Mouse (Mus musculus) ovary, postnatal 14 days (tissue): ENCODE results near the gene Nos3.
A peak's percentile ranks its signal among the peaks of the same experiment; 100 is the strongest.

Experiments
- DNase-seq: peaks from one replicate; pipeline ENCODE4 v3.0.0; 2022; ENCODE audit warnings: low spot score

The Nos3 gene

GRCm38 (mm10) chr5:24364508-24364907, at the start of gene Nos3:
Gene Nos3 (plus strand): TSS chr5:24364810.
- no peak for DNase-seq

DNA sequence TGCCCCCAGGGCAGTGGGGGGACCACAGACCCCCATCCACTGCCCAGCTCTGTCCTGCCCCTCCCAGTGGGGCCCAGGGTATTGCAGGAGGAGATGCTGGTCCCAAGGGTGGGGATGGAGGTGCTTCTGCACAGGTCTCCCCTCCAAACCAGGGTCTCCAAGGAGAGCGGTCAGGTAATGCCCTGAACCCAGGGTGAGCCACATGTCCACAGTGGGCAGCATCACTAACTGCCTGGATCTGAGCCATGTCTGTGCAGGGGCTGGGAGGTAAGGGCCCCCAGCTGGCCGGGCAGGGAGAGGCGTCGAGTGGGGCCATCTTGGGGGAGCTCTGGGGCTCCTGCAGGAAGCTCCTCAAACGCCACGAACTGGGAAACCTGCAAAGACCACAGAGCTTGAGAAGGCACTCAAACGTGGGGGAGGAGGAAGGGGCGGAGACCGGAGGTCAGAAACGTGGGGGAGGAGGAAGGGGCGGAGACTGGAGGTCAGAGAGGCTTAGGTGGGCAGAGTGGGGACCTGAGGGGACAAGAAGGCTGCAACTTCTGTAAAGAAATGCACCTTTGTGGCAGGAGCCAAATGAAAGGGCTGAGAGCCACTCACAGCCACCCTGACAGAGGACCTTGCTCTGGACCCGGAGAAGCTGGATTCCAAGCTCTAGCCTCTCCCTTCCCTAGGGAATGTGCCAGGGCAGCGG, 44.7 kb upstream of the Nos3 start:
- no peak for DNase-seq

DNA sequence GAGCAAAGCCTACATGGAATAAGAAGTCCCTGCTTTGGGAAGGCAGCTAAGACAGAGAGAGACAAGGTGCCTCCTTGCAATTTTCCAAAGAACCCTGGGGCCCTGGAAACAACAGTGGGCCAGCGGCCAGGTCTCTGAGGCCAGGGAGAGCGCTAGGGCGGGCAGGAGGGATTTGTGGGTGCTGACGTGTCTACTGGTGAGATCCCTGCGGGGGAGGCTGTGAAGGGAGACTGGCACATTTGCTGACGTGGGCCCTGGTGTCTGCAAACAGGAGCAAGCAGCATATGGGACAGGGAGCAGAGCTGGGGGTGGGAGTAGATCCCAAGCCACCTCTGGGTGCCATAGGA, 44.2 kb upstream of the Nos3 start:
- DNase-seq, result no peak

DNA sequence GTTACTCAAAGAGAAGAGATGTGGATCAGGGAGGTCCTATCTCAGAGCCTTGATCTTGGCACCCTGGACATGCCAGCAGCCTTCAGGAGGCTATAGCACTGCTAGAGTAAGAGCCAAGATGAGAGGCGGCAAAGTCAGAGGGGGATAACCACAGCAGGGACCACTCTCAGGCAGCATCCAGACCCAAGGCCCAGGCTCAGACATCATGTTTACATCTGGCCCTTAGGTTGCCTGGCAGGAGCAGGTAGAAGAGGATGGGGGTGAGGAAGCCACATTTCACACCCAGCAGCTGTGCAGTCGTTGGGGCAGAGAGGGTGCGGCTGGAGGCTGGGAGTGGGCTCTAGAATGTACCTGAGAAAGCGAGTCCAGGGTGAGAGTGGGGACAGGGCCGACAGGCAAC, 43.7 kb upstream of the Nos3 start:
- no peak for DNase-seq

DNA sequence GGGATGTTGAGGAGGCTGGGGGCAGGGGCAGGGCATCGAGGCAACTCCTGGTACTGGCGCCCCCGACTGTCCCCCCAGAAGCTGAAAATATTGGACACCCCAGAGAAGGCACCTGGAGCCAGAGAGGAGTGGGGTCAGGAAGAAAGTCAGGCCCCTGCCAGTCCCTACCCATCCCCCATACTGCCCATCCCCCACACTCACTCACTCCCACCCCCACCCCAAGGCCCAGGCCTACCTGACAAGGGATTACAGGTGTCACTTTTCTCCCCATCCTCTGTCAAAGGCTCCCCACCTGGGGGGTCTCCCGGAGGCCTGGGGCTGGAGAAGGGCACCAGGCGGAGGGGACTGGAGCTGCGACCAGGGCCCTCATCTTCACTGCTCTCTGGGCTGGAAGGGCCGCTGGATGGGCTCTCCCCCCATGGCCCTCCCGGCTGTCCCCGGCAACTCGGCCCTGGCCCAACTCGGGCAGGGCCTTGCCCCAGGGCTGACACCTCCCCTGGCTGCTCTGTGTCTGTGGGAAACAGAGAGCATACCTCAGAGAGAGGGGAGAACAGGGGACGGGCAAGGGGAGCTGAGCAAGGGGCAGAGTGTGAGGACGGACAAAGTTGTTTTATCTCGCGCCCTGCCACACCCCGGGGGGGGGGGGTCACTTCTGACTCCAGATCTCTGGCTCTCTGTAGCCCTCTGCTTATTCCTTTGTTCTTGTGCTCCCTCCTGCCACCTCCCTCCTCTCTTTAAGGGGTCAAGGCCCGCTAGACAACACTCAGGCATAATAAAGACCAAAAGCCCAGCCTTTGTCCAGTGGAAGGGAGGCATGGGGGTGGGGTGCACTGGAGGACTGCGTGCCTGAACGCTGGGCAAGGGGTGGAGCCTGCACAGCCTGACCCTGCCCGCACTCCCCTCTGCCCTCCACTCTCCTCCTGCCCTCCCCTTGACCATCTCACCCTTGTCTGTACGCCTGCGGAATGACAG, 42.6 kb upstream of the Nos3 start:
- DNase-seq, result no peak

- DNase-seq, result no peak
Measured at GRCm38 (mm10) chr5:24325251-24325650, 39.4 kb upstream of the Nos3 start.

DNA sequence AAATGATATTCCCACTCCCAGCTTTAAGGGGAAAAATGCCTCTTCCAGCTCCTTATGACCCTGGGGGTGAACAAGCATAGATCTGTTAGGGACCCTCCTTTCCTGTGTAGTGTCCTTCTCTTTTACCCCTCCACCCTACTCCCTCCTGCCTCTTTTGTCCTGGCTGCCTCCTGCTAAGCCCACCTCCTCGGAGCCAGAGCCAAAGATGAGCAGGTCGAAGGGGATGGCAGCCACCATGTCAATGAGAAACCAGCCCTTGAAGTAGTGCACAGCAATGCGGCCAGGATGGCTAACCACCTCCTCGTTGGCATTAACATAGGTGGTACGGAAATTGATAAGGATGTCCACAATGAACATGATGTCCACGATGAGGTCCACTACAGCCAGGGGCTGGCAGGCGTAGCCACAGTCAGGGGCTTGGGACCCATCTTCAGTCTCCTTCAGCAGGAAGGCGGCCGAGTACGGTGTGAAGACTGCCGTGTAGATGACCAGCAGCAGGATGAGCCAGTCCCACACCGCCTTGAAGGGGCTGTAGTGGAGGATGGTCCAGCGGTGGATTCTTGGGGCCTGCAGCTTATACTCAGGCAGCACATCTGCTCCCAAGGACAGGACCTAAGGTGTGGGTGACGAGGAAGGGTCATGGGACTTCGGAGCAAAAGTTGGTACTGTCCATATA, 38.3 kb upstream of the Nos3 start:
- no peak for DNase-seq

DNA sequence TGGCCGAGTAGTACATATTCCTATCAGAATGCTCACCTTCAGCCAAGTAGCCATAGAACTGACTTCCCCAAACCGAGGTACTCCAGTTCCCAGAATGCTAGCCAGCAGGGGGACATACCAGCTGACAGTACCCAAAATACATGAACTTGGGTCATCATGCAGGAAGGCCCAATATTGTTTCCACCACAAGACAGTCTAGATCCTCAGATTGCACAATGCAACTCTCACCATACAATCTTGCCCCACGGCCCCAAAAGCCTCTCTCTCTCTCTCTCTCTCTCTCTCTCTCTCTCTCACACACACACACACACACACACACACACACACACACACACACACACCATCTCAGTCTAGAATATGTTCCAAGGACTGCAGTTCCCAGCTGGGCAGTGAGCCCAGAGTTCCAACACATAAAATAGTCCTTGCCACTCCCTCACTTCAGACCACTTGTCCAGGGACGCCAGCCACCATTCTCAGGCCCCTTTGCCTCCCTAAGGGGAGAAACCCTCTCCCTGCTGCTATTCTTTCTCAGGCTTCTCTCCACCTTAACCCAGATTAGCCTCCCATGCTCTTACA, 37.7 kb upstream of the Nos3 start:
- no peak for DNase-seq

- DNase-seq, result no peak
Measured at GRCm38 (mm10) chr5:24328813-24329211, 35.8 kb upstream of the Nos3 start.

DNA sequence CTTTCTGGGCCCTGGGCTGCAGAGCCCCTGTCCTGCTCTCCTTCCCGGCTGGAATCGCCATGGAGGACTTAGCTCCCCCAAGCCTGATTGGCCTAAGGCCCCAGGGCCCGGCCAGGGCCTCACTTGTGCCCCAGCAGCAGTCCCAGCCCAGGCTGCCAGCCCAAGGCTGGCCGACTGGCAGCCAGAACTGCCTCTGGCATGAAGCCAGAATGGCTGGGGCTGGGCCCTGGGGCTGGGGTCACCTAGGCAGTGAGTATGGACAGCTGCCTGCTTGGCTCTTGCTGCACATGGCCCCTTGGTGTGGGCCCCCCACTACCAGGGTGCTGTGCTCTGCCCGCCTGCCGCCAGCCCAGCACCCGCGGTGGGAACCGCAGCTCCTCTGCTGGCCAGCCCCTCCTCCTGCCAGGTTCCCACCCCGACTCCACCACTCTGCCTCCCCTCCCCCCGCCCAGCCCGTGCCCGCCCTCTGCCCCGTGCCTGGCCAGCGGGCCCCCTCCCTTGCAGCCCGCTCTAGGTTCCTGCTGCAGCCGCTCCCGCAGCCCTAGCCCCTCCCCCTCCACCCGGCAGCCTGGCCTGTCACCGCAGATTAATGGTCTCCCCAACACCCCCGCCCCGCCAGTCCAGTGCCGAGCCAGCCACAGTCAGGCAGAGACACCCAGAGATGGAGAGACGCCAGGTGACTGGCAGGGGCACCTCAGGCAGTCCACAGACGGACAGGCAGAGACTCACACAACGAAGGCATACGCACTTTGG, 35.2 kb upstream of the Nos3 start:
- DNase-seq, result peak; percentile 42

DNA sequence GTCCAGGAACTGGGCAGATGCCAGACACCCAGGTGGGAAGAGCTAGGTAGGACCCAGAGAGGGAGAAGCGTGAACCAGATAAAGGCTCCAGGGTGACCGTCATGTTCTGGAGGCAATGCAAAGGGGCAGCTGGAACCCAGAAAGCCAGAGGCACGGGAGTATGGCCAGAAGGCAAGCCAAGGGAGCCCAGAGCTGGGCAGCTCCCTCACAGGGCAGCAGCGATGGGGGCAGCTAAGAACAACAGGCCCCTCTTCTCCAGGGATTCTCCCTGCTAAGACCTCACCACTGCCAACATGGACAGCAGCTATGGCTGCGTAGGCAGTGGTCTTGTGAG, 34.7 kb upstream of the Nos3 start:
- no peak for DNase-seq

DNA sequence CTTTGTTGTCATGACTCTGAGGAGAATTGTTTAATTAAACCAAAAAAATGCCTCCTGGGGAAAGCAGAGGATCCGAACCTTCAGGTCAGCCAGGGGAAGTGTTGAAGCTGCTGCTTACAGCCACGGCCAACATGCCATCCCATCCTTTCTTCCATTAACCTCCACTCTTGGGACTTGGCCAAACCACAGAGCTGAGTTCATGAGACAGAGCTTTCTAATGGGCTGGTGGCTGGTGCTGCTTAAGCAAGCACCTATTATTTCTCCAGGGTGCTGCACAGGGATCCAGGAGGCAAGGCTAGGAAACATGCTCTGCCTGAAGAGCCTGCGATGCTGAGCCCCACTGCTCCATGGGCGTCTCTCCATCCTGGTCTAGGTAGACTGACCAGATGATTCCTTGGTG, 32.2 kb upstream of the Nos3 start:
- DNase-seq, result no peak

- no peak for DNase-seq
Measured at GRCm38 (mm10) chr5:24334749-24335148, 29.9 kb upstream of the Nos3 start.

DNA sequence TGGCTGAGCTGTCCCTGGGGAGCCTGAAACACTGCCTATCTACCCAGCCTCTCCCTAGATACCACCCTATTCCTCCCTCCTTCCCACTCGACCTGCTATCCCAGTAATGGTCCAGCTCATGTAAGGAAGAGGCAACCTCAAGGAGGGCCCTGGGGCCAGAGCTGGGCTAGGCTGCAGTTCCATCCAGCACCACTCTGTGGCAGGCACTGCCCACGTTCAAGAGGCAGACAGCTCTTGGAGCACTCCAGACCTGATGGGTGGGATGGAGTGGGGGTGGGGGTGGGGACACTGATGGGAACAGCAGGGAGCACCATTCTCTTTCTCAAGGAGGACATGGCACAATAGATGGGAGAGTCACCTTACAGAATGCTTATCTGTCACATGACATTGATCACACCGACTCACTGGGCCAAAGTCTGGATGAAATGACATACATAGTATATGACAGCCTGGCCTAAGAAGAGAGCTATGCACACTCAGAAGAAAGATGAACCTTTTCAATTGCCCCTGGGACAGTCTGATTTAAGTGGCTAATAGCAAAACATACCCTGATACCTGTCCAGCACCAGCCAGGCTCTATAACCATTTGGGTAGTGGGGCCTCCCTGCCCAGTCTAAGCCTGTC, 28.6 kb upstream of the Nos3 start:
- DNase-seq, result peak; percentile 52

DNA sequence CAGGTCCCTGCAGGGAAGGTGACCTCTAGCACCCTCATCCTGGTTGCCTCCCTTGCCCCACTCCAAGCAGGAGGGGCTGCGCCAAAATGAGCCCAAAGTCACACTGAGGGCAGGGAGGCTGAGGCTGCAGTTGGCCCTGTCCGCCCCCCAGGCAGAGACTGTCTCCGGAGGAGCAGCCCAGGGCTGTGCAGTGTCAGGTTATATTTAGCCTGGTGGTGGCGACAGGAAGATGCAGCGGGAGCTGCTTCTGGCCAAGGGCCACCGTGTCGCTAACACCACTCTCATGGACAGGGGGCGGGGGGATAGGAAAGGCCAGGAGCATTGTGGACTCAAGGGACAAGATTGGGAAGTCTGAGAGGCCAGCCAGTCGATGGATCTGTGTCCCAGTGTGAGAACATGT, 27.2 kb upstream of the Nos3 start:
- DNase-seq, result no peak

- no peak for DNase-seq
Measured at GRCm38 (mm10) chr5:24337821-24338220, 26.8 kb upstream of the Nos3 start.

DNA sequence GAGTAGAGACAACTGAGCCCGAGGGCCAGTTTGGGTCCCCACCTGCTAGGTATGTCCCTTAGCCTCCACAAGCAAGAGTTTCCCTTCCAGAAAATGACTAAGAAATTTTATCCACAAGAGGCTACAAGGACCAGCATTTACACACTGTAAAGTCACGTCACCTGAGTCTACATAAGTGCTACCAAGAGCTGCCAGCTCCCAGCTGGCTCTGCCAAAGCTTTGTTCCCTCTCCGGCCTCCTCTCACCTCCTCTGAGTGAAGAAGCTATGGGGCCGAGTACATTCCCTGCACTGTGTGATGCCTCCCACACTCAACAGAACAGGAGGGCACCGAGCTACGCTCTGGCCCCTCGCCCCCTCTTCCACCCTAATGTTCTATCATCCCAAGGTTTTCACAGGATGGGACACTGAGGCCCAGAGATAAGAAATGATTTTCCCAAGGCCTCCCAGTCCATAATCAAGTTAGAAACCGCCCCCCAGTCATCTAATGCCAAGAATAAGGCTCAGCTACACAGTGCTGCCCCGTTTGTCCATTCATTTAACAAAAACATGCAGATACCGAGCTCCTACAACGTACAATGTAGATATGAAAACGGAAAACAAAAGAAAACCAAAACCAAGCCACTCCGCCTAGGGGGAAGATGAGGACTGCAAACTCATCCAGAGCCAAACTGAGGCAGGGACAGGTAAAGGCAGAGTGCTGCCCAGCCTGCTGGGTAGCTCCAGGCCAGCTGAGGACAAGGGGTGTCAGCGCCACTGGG, 22.2 kb upstream of the Nos3 start:
- no peak for DNase-seq

DNA sequence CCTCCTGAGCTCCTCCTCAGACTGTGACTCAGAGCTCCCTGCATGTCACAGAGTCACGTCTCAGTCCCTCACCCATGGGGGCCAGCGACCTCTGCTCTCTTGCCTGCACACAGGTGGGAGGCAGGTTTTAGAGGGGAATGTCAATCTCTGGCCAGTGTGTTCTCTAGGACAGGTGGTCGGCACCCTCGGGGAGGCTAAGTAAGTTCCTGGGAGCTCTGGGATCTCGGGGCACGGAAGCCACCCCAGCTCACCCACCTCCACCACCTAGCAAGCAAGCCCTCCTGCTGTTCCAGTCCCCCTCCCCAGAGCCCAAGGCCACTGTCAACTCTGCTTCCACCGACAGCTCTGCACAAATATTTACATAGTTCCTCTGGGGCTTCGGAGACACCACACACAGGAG, 21.6 kb upstream of the Nos3 start:
- DNase-seq, result no peak

DNA sequence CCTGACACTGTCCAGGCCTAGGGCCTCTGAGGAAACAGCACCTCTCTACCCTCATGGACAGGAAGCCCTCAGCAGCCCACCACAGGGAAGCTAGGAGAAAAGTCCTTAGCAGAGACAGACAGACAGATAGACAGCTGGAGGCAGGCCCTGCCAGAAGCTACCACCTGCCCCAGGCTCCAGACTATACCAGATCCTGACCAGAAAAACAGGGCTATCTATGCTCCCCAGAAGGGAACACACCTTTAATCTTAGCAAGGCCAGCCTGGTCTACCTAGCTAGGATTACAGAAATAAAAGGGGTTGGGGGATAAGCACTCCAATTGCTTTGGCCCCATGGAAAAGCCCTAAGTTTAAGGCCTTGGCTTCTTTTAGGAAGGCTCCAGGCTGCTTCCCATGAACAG, 21.2 kb upstream of the Nos3 start:
- DNase-seq, result no peak

DNA sequence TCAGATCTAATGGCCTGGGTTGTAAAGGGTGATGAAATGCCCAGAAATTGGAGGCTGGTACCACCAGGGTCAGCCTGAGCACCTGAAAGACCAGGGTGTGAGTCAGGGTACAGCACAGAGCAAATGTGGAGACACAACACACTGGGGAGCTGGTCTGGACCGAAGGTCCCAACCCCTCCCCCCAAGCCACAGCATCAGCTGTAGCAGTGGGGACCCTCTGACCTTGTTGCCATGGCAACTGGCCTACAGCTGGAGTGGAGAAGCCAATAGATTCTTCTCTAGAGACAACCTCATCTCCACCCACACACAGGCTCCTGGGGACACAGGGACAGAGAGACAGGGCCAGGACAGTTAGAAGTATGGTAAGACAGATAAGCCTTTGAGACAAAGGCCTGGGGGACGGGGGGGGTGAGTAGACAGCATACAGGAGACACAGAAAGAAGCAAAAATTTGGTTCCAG, 20.6 kb upstream of the Nos3 start:
- DNase-seq, result no peak
